Mouse (Mus musculus): ENCODE measurements around the gene Ppat.

GRCm38 (mm10) chr5:76924296-76924695, 27.1 kb downstream of the Ppat start:
- no peak for TF ChIP-seq CTCF (IDR thresholded peaks at IDR 0.05; ENCODE audit: borderline replicate concordance, insufficient read depth, low read depth, low read length)
- no peak for TF ChIP-seq POLR2A (IDR thresholded peaks at IDR 0.05; ENCODE audit: borderline replicate concordance, insufficient read depth, low read length)

Measured in cerebellum, adult 2 months (tissue).